Mouse (Mus musculus) bone marrow, adult 2 months (tissue): ENCODE results near the gene Cgnl1. TPM values are rescaled to one million over a fixed set of nuclear protein-coding genes. Genes with fewer than 3 reads are reported as not detected.

Experiments
- H3K27ac ChIP-seq: fragments of 200-500 bp; 2 replicates; pipeline ENCODE4 v1.5.1; 2012; ENCODE audit warnings: low read depth, mild to moderate bottlenecking, control low read depth, inconsistent platforms, low read length; ENCODE audit not compliant: control insufficient read depth, poor library complexity, insufficient read depth
- H3K4me1 ChIP-seq: fragments of 200-500 bp; 2 replicates; pipeline ENCODE4 v1.6.1; 2011; ENCODE audit warnings: low read length; ENCODE audit not compliant: control insufficient read depth, insufficient read depth
- H3K4me3 ChIP-seq: fragments of 200-500 bp; replicated peaks from 2 replicates; pipeline ENCODE3; 2011; ENCODE audit warnings: mild to moderate bottlenecking, low read depth, low read length, control low read depth; ENCODE audit not compliant: control insufficient read depth
- CTCF ChIP-seq: fragments of 200-500 bp; IDR thresholded peaks from 2 replicates; pipeline ENCODE4 v1.5.1; 2011; ENCODE audit warnings: low read length, control low read depth; ENCODE audit not compliant: control insufficient read depth, insufficient read depth
- POLR2A ChIP-seq: fragments of 200-500 bp; IDR thresholded peaks from 2 replicates; pipeline ENCODE4 v1.6.1; 2011; ENCODE audit warnings: low read depth, mild to moderate bottlenecking, control low read depth, low read length, borderline replicate concordance; ENCODE audit not compliant: control insufficient read depth
- WGBS: fragments of 180-500 bp; shearing (Covaris S2); methylation state at CpG from one replicate; pipeline ENCODE4 v1.1.7; 2018; 5-methylcytosine and 5-hydroxymethylcytosine counted together
- polyA plus RNA-seq: library from polyadenylated mRNA; stranded (reverse); fragments of >200 nt; gene quantifications from 2 replicates; pipeline ENCODE4 v1.2.4, GENCODE M21; 2011; ENCODE audit warnings: low replicate concordance; ENCODE audit not compliant: missing spikeins, insufficient read depth, insufficient read length

Gene Cgnl1
- polyA plus RNA-seq, 1 experiment = 2.4 TPM

- H3K4me3 ChIP-seq = no peak overlapping the region
- 79% methylated on average over 3 of the region's 3 CpGs for WGBS
- TF ChIP-seq CTCF = no peak
- TF ChIP-seq POLR2A = no peak
- no peaks in the 10 kb centered on the region; the same call in 1 of the 2 replicates for H3K4me1 ChIP-seq
- no peak overlapping the region for H3K27ac ChIP-seq
Observed at GRCm38 (mm10) chr9:71698116-71698515, 73.3 kb downstream of the Cgnl1 start.

- no peak for TF ChIP-seq POLR2A
- no peak for TF ChIP-seq CTCF
- Histone ChIP-seq H3K27ac (no peak overlapping the region), H3K4me3 (no peak overlapping the region), H3K4me1 (no peaks in the 10 kb centered on the region; the same call in 1 of the 2 replicates)
- WGBS = 75% methylated on average over 2 of the region's 2 CpGs
Observed at GRCm38 (mm10) chr9:71697189-71697588, 74.2 kb downstream of the Cgnl1 start.

DNA sequence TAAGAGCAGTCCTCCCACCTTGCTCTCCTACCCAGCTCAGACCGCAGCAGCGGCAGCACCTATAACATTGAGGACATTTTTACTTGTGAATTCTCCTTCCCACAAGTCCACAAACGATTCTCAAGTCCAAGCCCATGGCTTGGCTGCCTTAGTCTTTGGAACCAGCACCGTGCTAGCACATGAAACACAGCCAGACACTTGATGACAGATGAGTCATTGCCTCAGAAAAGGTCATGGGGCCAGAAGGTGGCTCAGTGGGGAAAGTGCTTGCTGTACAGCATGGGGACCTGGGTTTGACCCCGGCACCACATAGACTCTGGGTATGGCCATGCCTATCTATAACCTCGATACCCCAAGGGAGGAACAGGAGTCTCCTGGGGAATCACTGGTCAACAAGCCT, 74.6 kb downstream of the Cgnl1 start:
- Histone ChIP-seq H3K4me3 (no peak overlapping the region), H3K27ac (no peak overlapping the region), H3K4me1 (no peaks in the 10 kb centered on the region; the same call in 1 of the 2 replicates)
- WGBS = 70% methylated on average over 6 of the region's 6 CpGs
- TF ChIP-seq CTCF = no peak
- no peak for TF ChIP-seq POLR2A

DNA sequence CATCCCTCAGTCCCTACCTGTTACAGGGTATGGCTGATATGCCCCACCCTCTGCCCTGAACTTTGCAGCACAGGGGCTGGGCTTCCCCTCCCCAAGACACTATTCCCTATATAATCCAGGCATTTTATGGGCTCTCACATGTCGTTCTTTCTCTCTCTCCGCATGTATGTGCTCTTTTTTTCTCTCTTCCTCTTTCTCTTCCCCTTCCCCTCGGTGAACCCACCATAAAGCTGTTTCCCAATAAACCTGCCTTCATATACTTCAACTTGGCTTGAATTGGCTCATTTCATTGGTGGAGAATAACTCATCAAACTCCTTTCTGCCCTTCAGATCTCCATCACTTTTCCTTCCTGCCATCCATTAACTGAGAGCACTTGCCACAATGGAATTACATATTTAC, 76.3 kb downstream of the Cgnl1 start:
- no peak for TF ChIP-seq CTCF
- no peak for TF ChIP-seq POLR2A
- WGBS = 23% methylated on average over 3 of the region's 3 CpGs
- H3K4me1 ChIP-seq = no peaks in the 10 kb centered on the region; the same call in 1 of the 2 replicates
- H3K27ac ChIP-seq = no peak overlapping the region
- H3K4me3 ChIP-seq = no peak overlapping the region

GRCm38 (mm10) chr9:71694223-71694622, 77.2 kb downstream of the Cgnl1 start:
- 8% methylated on average over 4 of the region's 4 CpGs for whole genome bisulfite sequencing
- H3K4me3 ChIP-seq = no peak overlapping the region
- TF ChIP-seq CTCF (no peak), POLR2A (no peak)
- no peak overlapping the region; the same call in 1 of the 2 replicates for H3K27ac ChIP-seq
- H3K4me1 ChIP-seq = no peaks in the 10 kb centered on the region; the same call in 1 of the 2 replicates

- Histone ChIP-seq H3K27ac (no peak overlapping the region; the same call in 1 of the 2 replicates), H3K4me3 (no peak overlapping the region), H3K4me1 (no peaks in the 10 kb centered on the region; the same call in 1 of the 2 replicates)
- TF ChIP-seq POLR2A (no peak), CTCF (no peak)
- 54% methylated on average over 4 of the region's 4 CpGs for WGBS
Observed at GRCm38 (mm10) chr9:71693771-71694170, 77.6 kb downstream of the Cgnl1 start.

GRCm38 (mm10) chr9:71692165-71692564, 79.2 kb downstream of the Cgnl1 start:
- 87% methylated on average over 7 of the region's 7 CpGs for WGBS
- Histone ChIP-seq H3K4me1 (no peaks in the 10 kb centered on the region; the same call in 1 of the 2 replicates), H3K27ac (no peak overlapping the region), H3K4me3 (no peak overlapping the region)
- TF ChIP-seq CTCF (no peak), POLR2A (no peak)

DNA sequence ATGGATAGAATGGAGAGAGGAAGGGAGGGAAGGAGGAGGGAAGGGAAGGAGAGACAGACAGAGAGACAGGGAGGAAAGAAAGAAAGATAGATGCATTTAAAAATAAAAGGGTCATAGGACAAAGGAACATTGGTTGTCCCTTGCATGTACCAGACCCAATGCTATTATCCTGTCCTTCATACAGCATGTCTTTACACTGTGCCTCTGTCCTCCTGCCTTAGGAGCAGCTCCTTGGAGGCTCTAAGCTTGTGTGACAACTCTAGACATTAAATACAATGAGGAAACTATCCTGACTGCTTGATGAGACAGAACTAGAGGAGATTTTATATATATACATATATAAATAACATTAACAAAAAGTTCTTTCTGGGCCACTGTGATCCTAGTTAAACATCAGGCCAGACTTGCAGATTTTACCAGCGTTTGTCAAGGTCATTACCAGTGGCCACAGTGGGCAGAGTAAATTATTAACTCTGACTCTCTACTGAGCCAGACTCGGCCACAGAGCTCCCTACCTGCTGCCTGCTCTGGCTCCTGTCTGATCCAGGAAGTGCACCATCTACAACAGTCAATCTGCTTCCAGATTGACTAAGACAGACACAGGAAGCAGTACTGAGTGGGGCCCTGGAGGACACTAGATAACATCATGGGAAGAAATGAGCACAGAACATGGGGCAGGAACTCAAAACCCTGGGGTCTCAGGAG, 81.9 kb downstream of the Cgnl1 start:
- TF ChIP-seq POLR2A (no peak), CTCF (no peak)
- WGBS = 45% methylated on average over 2 of the region's 2 CpGs
- H3K27ac ChIP-seq = no peak overlapping the region

More for the DNA sequence above, 81.9 kb downstream of the Cgnl1 start:
- no peak overlapping the region for H3K4me3 ChIP-seq
- H3K4me1 ChIP-seq = no peaks in the 10 kb centered on the region
